Mouse (Mus musculus): ENCODE measurements around the gene Aldh16a1.

- no peak for TF ChIP-seq POLR2A (IDR thresholded peaks at IDR 0.05; ENCODE audit: insufficient read depth, low read length)
- peak; percentile 31 for TF ChIP-seq CTCF (IDR thresholded peaks at IDR 0.05; ENCODE audit: low read depth, low read length)
- 0 out of 2 replicates have a peak, but pooled peaks have one; percentile 7 for TF ChIP-seq EP300 (IDR thresholded peaks at IDR 0.05; ENCODE audit: insufficient read depth, low read depth, low read length)
These were observed 27.2 kb upstream of the Aldh16a1 start for GRCm38 (mm10) chr7:45181540-45181939.
